Mouse (Mus musculus) lung, postnatal 4 days (tissue): Measurements from ENCODE around the gene Rom1.
"Not testable (repeated sequence)": the region's sequence is repeated elsewhere in the genome, so short reads cannot be mapped to it uniquely, and the experiment has no call there.

Experiments
- DNase-seq, 2 experiments: peaks; one replicate each; pipeline ENCODE4 v3.0.0; 2021

The Rom1 gene

DNA sequence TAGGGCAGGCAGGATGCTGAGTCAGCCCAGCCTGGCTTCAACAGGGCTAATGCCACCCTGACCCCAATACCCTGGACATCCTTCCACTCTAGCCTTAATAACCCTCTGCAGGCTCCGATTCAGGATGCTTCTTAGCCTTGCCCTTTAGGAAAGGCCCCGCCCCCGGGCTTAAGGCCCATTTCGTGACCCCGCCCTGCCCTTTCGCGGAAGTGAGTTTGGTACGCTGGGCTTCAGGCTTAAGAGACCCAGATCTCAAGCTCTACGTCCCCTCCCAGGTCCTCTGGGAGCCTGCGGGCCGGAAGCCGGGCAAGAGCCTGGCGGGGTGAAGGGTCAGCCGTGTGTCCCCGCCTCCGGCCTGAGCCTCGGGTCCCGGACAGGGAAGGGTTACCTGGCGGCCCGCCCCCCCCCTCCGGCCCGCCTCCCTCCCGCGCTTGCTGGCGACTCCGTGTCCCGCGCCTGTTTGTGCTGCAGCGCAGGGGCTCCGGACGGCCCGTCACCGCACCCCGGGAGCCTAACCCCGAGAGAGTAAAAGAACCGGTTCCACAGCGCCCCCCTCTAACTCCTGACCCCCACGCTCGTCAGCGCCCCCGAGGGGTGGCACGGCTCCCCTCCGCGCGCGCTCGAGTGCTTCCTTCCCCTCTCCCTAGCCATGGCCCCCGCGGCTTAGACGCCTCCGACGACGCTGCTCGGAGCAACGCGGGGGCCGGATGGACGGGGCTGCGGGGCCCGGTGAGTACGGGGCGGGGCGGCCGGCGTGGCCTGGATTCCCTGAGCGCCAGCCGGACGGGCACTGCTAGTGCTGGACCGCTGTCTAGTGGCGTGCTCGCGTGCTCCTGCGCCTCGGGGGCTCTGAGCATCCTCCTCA, at the start of gene Rom1, which contains the start of gene Eml3:
TSS of gene Rom1 (minus strand) at position 133 of the 865 bp plus-strand sequence.
TSS of gene Eml3 (plus strand) at position 329 of the 865 bp plus-strand sequence.
- DNase-seq, result peak; percentile 93 to 94

DNA sequence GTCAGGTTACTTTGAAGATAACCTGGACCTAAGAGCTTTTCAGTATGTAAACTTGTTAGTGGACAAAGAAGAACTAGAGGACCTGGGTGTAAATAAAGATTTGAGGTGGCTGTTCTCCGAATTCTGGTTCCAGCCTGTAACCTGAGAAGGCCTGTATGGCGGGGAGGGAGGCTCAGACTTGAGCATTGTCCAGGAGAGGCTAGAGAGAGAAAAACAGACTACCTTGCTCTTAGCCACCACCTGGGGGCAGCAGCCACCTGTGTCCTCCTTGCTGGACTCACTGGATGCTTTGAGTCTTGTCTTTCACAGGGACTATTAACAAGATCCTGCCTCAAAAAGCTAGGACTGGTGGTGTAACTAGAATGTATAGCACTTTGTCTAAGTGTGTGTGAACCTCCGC, 47.4 kb upstream of the Rom1 start:
- DNase-seq, result peak; percentile 66 to 70

DNA sequence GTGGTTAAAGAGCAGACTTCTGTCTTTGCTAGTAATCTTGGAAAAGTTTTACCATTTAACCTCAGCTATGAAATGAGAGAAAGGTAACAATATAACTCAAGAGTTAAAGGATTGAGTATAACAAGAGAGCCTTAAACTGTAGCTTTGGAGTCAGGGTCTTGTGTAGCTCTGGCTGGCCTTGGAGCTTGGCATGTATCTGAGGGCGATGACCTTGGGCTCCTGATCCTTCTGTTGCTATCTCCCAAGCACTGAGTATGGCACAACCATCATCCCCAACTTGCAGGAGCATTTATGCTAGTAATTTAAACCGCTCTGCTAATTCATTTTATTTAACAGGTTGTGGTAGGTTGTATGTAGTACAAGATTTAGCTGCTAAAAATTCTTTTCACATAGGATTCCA, 46.3 kb upstream of the Rom1 start:
- no peak for DNase-seq

DNA sequence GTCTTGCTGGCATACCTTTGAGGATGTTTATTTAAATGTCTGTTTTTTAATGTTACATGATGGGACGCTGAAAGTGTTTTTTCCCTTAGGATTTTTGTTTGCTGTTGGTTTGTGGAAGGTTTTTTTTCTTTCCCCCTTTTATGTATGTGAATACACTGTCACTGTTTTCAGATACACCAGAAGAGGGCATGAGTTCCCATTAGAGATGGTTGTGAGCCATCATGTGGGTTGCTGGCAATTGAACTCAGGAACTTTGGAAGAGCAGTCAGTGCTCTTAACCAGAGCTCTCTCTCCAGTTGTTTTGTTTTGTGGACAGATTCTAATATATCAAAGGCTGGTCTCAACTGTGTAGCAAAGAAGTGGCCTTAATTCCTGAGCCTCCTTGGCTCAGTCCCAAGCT, 45.5 kb upstream of the Rom1 start:
- no peak for DNase-seq

DNA sequence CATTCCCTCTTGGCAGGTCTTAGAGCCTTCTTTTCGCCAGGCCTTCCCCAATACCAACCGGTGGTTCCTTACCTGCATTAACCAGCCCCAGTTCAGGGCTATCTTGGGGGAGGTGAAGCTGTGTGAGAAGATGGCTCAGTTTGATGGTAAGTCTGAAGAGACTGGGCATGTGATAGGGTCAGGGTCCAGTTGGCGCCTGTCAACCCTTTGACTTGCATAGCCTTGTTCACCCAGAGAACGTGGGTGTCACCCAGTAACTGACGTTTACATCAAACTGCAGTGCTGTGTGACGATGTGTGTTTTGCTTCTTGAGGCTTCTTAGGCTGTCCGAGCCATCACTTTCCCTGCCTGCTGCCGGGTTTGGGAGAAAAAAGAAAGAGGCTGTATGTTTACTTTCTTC, 43.3 kb upstream of the Rom1 start:
- DNase-seq, result not testable (repeated sequence)

DNA sequence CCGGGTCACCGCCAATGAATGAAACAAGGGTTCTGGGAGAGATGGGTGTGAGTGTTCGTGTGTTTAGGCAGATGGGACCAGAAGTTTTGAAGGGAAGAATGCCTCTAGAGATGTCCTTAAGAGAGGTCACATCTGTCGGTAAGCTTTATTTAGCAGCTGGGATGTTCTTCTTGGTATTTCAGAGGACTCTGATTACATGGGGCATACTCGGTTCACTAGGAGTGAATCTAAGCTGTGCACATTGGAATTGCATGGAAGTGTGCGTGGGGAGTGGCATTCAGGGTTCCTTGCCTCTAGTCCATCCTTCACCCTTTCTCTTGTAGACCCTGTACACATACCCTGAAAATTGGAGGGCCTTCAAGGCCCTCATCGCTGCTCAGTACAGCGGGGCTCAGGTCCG, 38.7 kb upstream of the Rom1 start:
- no peak for DNase-seq

DNA sequence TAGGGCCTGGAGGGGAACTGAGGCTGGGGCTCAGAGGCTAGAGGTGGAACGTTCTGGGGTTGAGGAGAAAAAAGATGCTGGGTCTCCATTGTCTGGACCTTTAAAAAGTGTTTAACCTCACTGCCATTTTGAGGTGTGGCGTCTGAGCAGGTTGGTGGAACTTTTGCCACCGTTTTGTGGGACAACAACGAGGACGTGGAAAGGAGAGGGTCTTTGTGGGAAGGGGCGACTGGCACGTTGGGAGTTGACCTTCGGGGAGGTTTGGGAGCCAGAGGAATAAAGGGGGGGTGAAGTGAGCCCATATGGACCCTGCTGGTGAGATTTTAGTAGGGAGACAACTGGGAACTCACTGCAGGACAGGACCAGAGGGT, 38.2 kb upstream of the Rom1 start:
- no peak for DNase-seq

DNA sequence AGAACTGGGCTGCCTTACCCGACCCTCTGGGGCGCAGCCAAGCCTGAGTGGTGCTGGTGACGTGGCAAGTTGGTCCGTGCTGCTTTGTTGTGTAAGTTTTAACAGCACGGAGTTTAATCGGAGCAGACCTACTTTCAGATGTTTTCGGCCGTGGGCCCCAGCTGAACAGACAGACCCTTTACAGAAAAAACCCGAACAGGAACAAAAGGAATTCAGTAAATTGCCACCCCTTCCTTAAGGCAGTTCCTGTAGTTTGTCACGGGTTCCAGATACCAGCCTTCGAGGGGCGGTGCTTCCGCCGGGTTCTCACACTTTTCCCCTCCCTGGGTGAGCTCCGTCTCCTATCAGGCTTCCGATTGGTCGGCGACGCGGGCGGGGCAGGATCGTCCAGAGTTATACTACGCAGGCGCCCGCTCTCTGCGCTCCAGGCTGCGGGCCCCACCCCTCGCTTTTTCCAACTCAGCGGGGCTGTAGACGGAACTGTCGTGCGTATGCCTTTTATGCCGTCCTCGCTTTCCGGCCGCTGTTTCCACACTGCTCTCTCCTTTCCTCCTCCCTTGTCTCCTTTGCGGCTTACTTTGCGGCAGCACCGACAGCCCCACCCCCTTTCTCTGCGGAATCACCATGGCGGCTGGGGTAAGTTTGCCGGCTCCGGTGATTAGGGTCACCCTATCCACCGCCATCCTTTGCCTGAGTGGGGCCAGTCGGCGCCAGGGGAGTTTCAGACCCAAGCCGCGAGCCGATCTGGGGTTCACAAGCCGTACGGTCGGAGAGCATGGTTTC, 37.6 kb upstream of the Rom1 start, which contains the start of gene Eef1g:
TSS of gene Eef1g (plus strand) at position 452 of the 783 bp plus-strand sequence.
- peak; percentile 99 to 100 for DNase-seq

DNA sequence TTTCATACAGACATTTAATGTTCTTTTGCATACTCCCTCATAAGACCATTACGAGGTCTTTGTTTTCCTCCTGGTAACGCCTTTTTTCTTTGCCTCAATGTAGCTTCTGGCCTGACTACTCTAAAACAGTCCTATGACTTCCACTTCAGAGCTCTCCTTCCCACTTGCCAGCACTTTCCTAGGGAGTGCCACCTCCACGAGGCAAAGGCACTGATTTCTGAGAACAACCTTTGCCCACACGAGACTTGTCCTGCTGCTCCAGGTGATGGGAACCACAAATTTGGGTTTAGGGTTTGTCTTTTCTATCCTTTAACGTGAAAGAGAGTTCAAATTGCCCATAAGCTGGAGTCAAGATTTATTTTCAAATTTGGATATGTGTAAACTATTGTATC, 37.0 kb upstream of the Rom1 start:
- no peak for DNase-seq

DNA sequence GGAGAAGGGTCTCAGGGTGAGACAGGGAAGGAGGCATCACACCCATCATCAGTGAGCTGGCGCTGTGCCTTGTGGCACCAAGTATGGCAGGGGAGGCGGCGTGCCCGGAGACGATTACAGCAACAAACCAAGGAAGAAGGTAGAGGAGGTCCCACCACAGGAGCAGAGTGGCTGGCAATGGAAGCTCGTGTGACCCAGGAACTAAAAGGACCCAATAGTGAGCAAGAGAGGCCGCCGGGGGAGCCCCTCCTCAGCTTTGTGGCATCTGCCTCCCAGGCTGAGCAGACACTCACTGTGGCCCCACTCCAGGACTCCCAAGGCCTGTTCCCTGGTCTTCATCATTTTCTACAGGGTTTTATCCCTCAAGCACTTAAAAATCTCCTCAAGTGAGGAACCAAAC, 36.6 kb upstream of the Rom1 start:
- peak in 1 of 2 experiments; percentile 62 for DNase-seq

DNA sequence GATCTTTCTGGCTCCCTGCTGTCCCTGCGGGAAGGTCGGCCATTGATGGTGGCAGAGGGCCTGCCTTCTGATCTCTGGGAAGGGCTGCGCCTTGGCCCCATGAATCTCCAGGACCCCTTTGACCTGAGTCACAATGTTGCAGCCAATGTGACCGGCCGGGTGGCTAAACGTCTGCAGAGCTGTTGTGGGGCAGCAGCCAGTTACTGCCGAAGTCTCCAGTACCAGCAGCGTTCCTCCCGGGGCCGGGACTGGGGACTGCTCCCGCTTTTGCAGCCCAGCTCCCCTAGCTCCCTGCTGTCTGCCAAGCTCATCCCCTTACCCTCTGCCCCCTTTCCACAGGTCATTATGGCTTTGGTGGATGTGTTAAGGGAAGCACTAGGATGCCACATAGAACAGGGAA, 35.9 kb upstream of the Rom1 start:
- no peak for DNase-seq

DNA sequence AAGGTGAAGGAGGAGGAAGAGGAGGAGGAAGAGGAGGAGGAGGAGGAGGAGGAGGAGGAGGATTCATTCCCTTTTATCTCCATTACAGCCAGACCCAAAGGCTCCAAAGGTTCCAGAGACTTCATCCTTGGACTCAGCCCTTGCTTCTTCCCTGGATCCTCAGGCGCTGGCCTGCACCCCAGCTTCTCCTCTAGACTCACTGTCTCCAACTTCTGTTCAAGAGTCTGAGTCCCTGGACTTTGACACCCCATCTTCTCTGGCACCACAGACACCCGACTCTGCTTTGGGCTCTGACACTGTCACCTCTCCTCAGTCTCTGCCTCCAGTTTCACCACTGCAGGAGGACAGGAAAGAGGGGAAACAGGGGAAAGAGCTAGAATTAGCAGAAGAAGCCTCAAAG, 33.1 kb upstream of the Rom1 start:
- peak in 1 of 2 experiments; percentile 10 for DNase-seq

DNA sequence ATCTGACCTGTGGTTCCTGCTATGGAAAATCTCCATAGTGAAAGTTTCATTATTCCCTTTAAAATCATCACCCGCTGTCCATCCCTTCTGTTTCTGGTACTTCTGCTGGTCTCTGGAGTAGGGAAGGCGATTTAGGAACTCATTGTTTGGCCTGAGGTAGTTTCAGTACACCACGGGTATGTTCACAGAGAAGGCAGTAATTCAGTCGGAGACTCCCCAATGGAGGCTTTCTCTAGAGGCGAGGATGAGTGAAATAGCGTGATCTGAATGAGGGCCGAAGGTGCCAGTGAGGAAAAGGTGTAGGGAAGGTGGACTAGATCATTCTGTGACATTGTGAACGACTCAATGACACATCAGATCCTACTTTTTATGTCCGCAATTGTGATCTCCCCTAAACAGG, 25.0 kb upstream of the Rom1 start:
- no peak for DNase-seq

DNA sequence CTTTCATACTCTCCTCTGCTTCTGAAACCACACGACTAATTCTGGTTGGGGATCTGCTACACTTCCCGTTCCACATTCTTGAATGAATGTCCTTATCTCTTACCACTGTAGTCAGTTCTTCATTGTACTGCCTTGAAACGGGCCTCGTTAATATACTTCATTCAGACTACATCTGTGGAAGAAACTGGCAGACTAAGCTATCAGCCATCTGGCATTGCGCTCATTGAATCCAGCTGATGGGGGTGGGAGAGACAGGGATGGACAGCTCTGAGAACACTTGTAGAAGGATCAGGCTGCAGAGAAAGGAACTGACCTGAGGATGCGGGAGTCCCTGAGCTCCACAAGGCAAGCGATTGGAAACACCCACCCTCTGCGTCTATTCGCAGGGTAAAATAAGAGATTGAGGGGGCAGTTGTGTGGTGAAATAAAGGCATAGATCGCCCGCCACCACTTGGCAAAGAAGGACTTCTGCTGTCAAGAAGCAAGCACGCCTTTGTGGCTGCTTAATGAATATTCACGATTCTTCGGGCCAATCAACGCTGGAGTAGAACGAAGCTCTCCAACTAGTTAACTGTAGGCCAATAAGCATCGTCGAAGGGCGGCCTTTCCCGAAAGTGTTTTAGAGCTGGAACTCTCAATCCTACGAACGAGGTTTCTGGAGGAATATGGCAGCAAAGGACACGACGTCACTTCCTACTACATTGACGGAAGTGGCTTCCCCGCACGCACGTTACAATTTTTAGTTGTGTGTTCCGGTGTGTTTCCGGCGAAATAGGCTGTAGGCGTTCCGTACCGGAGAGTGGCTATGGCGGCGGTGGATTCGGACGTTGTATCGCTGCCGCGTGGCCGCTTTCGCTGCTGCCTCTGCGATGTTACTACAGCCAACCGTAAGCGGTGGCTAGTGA, 24.2 kb upstream of the Rom1 start, which contains the start of gene Tut1:
TSS of gene Tut1 (plus strand) at position 713 of the 905 bp plus-strand sequence.
- peak; percentile 90 to 95 for DNase-seq

DNA sequence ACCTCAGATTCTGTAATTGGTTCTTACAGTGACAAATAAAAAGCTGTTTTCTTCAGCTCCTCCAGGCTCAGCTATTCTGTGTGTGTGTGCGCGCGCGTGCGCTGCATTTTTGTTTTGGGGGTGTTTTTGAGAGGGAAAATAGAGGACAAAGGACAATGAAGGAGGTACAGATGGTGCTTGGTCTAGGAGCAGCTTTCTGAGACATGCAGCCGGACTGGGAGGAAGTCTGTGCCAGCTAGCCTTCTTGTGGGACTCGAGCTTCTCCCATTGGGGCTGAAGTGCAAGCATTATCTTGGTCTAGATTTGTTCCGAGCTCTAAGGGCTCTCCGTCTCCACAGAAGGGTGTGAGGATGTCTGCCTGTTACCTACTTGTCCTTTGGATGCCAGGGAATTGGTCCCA, 23.1 kb upstream of the Rom1 start:
- no peak for DNase-seq

DNA sequence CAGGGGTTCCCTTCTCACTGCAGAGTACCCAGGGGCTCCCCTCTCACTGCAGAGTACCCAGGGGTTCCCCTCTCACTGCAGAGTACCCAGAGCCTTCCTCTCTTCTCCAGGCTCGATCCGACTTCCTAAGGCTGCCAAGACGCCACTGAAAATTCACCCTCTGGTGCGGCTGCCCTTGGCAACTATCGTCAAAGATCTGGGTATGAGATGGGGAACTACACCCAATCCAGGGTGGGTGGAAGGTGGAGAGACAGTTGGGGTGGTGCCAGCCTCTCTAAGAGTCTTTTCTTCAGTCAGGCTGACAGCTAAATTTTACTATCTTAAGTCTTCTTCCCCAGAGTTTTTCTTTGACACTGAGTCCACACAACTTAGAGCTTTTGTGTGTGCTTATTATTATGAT, 21.0 kb upstream of the Rom1 start:
- DNase-seq, result peak in 1 of 2 experiments; percentile 11

DNA sequence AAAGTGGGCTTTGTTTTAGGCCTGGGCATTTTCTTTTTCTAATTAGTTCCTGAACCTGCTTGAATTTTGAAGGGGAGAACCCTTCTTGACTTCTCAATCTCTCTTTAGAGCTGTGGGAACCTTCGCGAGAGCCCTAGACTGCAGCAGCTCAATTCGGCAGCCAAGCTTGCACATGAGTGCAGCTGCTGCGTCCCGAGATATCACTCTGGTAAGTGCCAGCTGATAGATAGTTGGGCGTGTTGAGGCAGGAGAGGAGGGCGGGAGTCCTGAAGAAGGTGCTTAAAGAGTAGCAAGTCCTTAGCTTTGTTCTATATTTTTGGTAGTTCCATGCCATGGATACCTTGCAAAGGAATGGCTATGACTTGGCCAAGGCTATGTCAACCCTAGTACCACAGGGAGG, 17.8 kb upstream of the Rom1 start:
- no peak for DNase-seq

DNA sequence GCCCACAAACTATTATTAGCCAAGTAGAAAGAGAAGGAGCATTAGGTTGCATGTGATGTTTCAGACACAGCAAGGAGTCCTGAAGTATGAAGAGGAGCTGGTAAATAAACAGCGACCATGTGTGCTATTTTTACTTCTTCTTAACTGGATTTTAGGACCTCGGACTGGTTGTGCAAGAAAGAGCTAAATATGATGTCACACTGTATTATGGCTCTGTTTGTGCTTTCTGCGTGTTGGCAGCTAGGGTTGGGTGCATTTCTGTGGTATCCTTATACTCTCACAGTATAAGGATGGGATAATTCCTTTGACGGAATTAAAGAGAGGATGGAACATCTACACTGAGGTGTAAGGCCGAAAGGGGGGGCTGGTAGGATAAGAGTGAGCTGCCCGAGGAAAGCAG, 16.1 kb upstream of the Rom1 start:
- no peak for DNase-seq

DNA sequence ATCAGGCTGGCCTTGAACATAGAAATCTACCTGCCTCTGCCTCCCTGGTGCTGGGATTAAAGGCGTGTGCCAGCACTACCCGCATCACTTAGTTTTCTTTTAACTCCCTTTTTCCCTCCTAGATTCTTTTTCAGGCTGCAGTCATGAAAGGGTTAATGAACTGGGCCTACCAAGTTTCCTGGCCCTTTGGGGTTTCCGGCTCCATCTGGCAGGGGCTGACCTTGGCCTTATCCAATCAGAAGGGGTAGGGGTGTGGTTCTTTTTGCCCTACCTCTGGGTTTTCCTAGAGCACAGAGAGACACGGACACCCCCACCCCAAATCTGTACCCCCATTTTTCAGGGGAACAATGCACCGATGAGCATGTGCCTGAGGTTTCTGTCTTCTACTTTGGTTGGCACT, 15.6 kb upstream of the Rom1 start:
- peak; percentile 88 to 89 for DNase-seq

DNA sequence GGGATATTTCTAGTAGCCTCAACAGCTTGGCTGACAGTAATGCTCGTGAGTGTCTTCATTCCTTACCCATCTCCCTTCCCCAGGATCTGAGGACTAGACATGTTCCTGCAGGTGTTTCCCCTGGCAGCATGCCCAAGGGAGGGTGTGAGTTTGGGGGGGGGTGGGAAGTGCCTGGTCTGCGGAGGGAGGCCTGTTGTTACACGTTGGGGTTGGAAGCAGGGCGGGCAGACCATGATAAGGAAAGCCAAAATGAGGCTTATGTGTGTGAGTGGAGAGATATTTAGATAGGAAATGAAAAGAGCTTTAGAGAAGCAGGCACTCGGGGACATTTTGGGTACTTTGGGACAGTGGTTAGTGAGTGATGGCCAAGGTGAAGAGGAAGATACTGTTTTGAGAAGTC, 14.9 kb upstream of the Rom1 start:
- peak in 1 of 2 experiments; percentile 17 for DNase-seq

DNA sequence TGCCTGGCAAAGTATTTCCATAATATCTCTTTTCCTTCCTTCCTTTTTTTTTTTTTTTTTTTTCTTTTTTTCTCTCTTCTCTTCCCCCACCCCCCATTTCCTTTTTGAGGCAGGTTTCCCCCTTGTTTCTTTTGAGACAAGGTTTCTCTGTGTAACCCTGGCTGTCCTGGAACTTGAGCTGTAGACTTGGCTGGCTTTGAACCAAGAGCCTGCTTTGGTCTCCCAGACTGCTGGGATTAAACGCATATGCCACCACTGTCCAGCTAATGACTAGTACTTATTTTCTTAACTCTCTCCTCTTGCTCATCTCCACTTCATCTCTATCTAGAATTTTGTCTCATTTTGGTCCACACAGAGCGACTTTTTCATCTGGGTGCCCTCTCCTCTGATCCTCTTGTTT, 13.9 kb upstream of the Rom1 start:
- DNase-seq, result no peak

DNA sequence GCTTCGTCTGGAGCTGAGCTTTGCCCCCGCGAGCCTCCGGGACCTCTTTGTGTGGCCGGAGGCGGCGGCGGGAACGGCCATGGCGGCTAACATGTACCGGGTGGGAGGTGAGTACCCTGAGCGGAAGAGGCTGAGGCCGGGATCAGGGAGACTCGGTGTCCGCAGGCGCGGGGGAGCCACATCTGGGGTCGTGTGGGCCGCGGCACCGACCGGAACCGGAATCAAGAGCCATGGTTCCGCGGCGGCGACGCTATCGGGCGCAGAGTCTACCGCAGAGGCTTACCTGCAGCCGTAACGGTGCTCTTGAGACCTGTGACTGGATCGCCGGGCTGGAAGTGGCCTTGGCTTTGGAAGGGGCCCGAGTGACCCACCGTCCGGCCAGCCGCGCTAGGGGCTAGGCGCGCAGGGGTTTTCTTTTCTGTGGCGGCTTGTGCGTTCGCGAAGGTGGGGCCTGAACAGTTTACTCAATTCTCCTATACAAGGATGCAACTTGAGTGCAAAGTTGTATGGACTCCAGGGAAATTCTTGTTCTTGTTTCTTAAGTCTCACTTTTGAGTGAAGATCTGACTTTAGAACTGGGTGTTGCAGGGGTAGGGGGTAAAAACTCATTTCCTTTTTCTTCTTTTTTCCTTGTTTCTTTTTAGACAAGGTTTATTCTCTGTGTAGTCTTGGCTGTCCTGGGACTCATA, 13.3 kb upstream of the Rom1 start:
- DNase-seq, result peak in 1 of 2 experiments; percentile 78
